Mouse (Mus musculus) bone marrow macrophage, adult 2 months (primary cell): ENCODE data around the gene Otog.

Source experiments
- CTCF ChIP-seq: IDR thresholded peaks from 2 replicates; pipeline ENCODE4 v1.5.1; 2012; ENCODE audit warnings: low read depth, mild to moderate bottlenecking, low read length, moderate library complexity
- POLR2A ChIP-seq: IDR thresholded peaks from 2 replicates; pipeline ENCODE4 v1.6.1; 2012; ENCODE audit warnings: mild to moderate bottlenecking, low read depth, low read length, borderline replicate concordance

DNA sequence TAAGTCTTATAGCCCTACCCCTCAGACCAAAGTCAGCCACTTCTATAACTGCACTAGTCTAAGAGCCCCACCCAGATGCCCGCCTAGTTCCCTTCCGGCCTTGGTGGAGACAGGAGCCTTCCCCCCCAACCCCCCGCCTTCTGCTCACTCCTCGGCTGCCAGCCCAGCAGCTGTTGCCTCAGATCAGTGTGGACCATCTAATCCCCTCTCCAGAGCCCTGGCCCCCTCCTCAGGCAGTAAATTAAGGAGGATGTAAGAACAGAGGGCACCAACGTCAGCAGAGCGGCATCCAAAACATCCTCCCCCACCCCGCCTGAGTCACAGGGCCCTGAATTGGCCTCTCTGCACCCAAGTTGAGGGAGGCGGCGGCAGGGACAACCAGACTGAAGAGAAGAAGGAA is 100.7 kb downstream of the Otog start:
- no peak for TF ChIP-seq CTCF
- TF ChIP-seq POLR2A, result no peak
